Mouse (Mus musculus) T-cell, adult 2 months (primary cell): ENCODE measurements at regions not wholly inside any gene's neighbourhood (a gene's known extent, or its start where the extent isn't known, plus 50 kb on each side); places are given as distances from the start of the nearest gene placed in this dataset.

Source experiments
- DNase-seq: peaks from one replicate; pipeline ENCODE4 v3.0.0; 2022; ENCODE audit warnings: low spot score

- DNase-seq = peak; percentile 75
These were observed 179.5 kb downstream of the Ets1 start for GRCm38 (mm10) chr9:32815473-32815872.

GRCm38 (mm10) chr9:32816649-32817425 lies 180.8 kb downstream of the Ets1 start:
- DNase-seq = no peak

DNA sequence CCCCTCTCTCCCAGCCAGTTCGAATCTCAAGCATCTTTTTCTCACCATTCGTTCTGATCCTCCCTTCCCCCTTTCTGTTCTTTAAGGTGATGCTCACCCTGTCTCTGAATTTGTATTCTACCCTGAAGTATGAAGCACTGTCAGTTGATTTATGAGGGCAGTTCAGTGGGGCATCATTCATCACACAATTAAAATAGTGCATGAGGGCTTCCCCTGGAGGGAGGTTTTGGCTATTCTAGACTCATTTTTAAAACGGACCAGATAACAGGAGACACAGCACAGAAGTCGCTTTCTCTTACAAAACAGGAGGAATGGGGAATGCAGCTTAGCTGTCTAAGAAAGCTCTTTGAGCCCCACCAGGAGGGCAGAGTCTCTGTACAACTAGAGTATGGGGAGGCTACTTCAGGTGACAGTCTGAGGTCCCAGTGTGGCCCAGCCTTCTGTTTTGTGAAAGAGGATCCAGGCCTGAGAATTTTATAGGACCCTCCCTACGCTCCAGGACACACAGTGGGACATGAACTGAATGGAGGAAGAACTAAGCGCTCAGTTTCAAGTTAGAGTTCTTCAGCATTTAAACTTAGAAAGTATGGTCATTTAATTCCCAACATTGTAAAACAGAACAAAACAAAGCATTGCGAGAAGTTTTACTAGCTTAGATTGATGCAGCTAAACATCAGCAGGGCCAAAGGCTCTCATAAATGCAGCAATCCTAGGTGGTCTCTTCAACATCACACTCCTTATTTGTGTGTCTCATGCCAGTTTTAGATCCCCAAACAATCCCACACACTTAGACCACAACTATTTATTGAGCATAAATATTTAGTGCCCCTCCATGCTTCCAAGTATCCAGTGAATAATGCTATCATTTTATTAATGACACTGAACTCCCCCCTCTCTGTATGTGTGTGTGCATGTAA lies 181.7 kb downstream of the Ets1 start:
- DNase-seq = no peak

DNA sequence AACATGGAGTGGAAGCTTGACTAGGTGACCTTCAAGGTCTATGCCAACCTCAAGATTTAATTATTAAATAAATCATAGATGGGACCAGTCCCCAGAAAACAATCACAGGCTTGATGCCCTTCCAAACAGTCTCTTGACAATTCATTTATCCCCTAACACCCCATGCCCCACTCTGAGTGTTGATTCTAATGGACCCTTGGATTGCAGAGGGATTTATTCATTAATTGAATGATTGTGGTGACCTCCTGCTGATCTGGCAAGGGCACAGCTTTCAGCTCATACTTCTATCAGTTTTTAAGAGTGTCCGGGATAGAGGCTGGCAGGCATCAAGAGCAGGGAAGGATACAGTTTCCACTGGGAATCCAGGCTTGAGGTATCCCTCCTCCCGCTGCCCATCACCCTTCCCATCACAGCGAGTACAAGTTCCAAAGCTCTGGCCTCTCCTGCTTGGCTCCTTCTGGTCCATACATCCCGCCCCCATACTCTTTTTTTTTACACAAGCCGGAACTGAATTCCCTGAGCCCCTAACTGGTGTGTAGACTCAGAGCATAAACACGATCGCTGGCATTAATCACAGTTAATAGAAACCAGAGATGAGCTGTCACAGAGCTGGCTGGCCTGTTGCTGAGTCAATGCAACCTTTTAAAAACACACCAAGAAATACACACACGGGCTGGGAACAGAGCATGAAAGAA lies 187.6 kb downstream of the Ets1 start:
- no peak for DNase-seq

- DNase-seq = no peak
These were observed 188.1 kb downstream of the Ets1 start for GRCm38 (mm10) chr9:32824134-32824531.

DNA sequence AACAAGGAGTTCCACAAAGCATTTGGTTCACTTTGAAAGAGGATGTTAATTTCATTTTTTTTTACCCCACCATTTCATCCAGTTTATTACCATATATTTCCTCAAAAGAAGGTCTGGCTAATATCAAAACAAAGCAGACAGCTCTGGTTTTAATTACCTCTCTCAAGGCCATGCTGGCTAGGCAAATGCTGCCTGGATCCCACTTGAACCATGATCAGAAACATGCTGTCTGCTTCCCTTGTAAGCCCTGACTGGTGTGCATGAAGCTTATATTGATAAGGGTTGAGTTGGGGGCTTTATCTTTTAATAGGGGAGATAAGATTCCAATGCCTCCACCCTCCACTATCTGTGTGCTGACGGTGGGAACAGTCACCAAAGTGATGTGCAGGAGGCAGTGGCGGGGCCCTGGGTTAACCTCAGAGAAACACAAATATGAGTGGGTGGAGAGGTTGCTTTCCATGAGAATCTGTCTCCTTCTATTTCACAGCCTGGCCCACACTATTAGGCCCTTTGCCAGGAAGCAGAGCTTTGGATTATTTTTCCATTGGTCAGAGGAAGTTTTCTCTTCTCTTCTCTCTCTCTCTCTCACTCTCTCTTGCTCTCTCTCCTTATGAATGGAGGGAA lies 194.4 kb downstream of the Ets1 start:
- no peak for DNase-seq

- no peak for DNase-seq
These were observed 197.4 kb downstream of the Ets1 start for GRCm38 (mm10) chr9:32833373-32833772.

DNA sequence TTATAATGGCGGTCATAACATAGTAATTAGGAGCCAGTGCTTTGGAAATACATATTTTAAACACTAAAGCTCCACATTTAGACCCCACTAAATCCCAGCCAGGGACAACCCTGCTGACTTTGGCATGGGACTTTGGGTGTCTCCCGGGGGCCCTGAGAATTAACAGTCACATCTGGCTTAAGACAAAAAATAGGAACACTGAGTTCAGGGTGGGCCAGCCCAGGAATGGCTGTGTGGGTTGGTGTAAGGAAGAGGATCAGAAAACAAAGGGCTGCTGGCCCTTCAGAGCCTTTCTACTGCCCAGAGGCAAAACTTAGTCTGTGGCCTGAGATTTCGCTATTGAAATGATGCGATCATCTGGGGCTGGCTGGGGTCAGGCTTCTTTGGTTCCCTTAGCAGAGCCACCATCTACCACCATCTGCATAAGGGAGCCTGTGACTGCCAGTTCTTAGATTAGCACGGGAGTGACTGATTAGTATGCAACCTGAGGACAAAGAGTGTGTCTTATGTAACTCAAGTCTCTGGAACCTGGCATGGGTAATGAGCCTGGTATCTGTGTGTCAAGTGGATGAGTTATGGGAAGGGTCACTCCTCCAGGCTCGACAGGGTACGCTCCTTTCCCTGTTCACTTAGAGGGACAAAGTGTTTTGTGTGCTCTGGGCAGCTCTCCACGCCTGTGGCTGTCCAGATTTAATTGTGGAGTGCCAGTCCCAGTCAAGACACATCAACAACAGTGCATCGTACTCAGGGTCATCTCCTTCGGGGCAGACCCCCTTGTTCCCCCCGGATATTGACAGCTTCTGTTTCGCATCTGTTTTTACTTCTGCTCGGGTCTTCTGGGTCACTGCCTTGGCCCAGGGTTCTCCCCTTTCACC lies 199.0 kb downstream of the Ets1 start:
- DNase-seq = no peak

DNA sequence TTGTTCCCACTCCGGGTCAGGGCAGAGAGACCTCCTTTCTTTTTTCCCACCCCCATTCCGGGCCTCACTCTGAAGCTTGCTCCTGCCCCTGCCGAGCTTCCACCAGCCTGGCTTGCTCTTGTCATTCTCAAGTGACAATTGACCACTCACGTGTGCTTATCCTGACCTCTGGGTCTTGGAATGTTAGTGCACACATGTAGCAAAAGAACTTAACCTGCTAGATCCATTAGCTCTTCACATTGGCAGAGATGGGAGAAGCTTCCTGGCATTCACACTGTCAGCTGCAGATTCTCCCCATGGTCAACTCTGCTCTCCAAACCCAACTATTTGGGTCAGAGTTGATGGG lies 199.6 kb downstream of the Ets1 start:
- no peak for DNase-seq

GRCm38 (mm10) chr9:32836371-32836770 lies 200.3 kb downstream of the Ets1 start:
- no peak for DNase-seq

DNA sequence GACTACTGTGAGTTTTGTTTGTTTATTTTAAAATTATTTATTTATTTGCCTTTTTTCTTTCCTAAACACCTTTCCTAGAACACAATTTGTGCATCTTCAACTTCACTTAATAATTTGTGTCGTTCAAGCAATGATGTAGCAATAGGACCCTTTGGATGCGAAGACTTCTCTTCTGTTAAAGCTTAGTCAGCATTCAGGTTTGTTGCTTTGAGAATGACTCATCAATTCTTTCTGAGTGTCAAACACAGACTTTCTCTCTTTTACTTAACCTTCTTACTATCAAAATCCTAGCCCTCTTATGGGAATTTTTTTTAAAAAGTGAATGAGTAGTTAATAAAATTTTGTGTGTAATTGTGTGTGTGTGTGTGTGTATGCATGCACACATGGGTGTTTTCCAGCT lies 211.3 kb downstream of the Ets1 start:
- DNase-seq = no peak

GRCm38 (mm10) chr9:32852282-32852681 lies 216.3 kb downstream of the Ets1 start:
- no peak for DNase-seq

- no peak for DNase-seq
These were observed 227.3 kb downstream of the Ets1 start for GRCm38 (mm10) chr9:32863286-32863685.

DNA sequence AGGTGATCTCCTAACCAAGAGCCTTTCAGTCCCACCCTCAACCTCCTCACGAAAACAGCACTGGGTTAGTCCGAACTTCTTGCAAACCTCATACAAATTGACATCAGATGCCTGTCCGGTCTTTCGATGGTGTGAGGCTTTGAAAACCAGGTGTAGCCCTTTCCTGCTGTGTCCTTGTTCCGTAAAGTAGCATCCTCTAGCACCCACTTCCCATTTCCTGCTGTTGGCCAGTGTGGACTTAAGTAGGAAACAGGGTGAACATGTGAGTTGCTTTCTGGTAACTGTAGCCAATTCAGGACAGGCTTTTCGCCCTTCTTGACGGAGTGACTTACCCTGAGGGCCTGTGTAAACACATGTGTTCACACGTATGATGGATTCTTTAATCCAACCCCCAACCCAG lies 232.9 kb downstream of the Ets1 start:
- DNase-seq = no peak

GRCm38 (mm10) chr9:32874306-32874875 lies 238.4 kb downstream of the Ets1 start:
- no peak for DNase-seq

- DNase-seq = no peak
These were observed 247.0 kb downstream of the Ets1 start for GRCm38 (mm10) chr9:32882819-32883587.

GRCm38 (mm10) chr9:32886008-32886650 lies 250.1 kb downstream of the Ets1 start:
- DNase-seq = no peak

GRCm38 (mm10) chr9:32899801-32900200 lies 263.8 kb downstream of the Ets1 start:
- DNase-seq = no peak

DNA sequence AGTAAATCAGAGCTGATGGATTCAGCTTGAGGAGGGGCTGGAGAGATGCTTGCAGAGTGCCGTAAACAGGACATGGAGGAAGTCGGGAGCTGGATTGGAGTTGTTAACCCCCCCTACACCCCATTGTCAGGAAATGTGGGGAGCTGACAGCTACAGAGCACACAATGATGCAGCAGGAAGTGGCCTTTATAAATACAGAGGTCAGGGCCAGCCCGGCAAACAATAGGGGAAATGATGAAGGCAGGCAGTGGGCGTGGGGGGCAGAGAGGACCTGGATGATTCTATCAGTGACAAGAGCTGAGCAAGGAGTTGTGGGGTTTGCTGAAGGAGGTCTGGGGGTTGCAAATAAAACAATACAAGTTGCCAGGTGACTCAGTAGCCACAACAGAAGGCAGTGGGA lies 265.3 kb downstream of the Ets1 start:
- peak; percentile 61 for DNase-seq
